Mouse (Mus musculus): ENCODE results near the gene Fhad1. TPM values are rescaled to one million over a fixed set of nuclear protein-coding genes. Genes with fewer than 3 reads are reported as not detected.
"Not testable (repeated sequence)": the region's sequence is repeated elsewhere in the genome, so short reads cannot be mapped to it uniquely, and the experiment has no call there.

The Fhad1 gene
- polyA plus RNA-seq, 1 experiment from 2014 or later, result 3.9 TPM

DNA sequence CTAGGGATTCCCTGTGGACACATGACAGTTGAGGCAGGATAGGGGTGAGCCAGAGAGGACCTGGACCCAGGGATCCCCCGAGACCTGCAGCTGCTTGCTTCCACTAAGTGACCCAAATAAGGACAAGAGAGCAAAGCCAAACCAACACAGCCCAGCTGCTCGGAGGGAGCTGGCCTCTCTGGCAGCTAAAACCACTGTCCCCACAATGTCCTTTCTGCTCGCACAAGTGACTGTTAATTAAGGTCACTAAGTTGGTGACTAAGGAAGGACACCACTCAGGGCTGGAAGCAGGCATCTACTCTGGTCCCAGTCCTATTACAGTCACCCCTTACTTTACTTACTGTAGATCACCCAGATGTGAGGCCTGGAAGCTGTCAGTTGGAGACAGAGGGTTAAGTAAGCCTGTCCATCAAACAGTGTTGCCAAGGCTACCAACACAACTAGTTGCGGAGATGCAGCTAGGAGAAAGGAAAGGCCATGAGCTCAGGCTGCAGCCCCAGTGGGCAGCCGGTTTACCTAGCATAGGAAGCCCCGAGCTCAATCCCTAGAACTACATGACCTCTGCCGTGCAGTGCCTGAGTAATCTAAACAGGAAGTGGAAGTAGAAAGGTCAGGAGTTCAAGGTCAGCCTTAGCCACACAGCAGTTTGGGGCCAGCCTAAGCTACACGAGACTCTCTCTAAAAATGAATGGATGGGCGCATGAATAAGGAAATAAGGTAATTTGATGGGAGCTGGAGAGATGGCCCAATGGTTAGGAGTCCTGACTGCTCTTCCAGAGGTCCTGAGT, 39.0 kb upstream of the Fhad1 start:
- Histone ChIP-seq H3K4me1 (replicated peaks) (peaks cover 61% of the 10 kb centered on the region), H3K4me3 (no peak overlapping the region), H3K27me3 (replicated peaks) (no peaks in the 10 kb centered on the region), H3K36me3 (no peaks in the 10 kb centered on the region; the same call in 1 of the 2 replicates), H3K4me2 (no peak overlapping the region), H3K27ac (ENCODE audit: poor library complexity, severe bottlenecking) (peak overlapping the region; percentile 67), H3K9ac (no peak overlapping the region), H3K9me3 (replicated peaks) (no peaks in the 10 kb centered on the region)
- 38% methylated on average over 9 of the region's 9 CpGs for WGBS
- no peak for ATAC-seq (ENCODE audit: insufficient number of reproducible peaks, low FRiP score)

DNA sequence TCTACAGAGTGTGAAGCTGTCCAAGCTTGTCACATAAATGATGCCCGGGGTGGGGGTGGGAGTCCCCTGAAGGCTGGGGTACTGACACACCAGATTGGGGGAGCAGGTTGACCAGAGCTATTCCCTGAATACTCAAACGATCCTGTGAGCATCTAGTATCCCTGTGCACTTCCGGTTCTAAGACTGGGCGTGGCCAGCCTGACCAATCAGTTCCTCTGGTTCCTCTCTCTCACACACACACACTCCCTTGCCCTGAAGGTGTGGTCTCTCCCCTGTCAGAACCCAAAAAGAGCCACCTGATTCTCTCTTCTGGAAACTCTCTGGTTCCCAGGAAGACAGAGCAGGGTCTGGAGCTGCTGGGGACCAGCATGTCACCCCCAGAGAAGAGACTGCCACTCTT, 38.4 kb upstream of the Fhad1 start:
- Histone ChIP-seq H3K4me3 (no peak overlapping the region), H3K4me1 (replicated peaks) (peaks cover 63% of the 10 kb centered on the region), H3K4me2 (no peak overlapping the region), H3K9me3 (replicated peaks) (no peaks in the 10 kb centered on the region), H3K9ac (no peak overlapping the region), H3K27me3 (replicated peaks) (no peaks in the 10 kb centered on the region), H3K36me3 (no peaks in the 10 kb centered on the region; the same call in 1 of the 2 replicates), H3K27ac (ENCODE audit: poor library complexity, severe bottlenecking) (peak overlapping the region; percentile 67)
- 49% methylated on average over 4 of the region's 4 CpGs for WGBS
- ATAC-seq (ENCODE audit: insufficient number of reproducible peaks, low FRiP score), result peak; percentile 33; the same call in 1 of the 2 replicates

- WGBS, result 35% methylated on average over 22 of the region's 22 CpGs
- Histone ChIP-seq H3K4me1 (replicated peaks) (peaks cover 61% of the 10 kb centered on the region), H3K4me3 (no peak overlapping the region), H3K4me2 (peak overlapping the region; percentile 29), H3K27ac (ENCODE audit: poor library complexity, severe bottlenecking) (peak overlapping the region; percentile 58), H3K27me3 (replicated peaks) (no peaks in the 10 kb centered on the region), H3K9me3 (replicated peaks) (no peaks in the 10 kb centered on the region), H3K36me3 (no peaks in the 10 kb centered on the region; the same call in 1 of the 2 replicates), H3K9ac (no peak overlapping the region)
- ATAC-seq (ENCODE audit: insufficient number of reproducible peaks, low FRiP score), result peak; percentile 46; the same call in 1 of the 2 replicates
These were observed 37.7 kb upstream of the Fhad1 start for GRCm38 (mm10) chr4:142052391-142053132.

GRCm38 (mm10) chr4:142051883-142052282, 37.0 kb upstream of the Fhad1 start:
- not testable (repeated sequence) for H3K27ac ChIP-seq (ENCODE audit: poor library complexity, severe bottlenecking); H3K36me3 ChIP-seq; H3K9ac ChIP-seq; H3K4me3 ChIP-seq; H3K9me3 ChIP-seq (replicated peaks); ATAC-seq (ENCODE audit: insufficient number of reproducible peaks, low FRiP score); H3K27me3 ChIP-seq (replicated peaks)
- WGBS, result 84% methylated on average over 6 of the region's 6 CpGs
- Histone ChIP-seq H3K4me2 (peak overlapping the region; percentile 29; the same call in 1 of the 2 replicates), H3K4me1 (replicated peaks) (peaks cover 55% of the 10 kb centered on the region)

DNA sequence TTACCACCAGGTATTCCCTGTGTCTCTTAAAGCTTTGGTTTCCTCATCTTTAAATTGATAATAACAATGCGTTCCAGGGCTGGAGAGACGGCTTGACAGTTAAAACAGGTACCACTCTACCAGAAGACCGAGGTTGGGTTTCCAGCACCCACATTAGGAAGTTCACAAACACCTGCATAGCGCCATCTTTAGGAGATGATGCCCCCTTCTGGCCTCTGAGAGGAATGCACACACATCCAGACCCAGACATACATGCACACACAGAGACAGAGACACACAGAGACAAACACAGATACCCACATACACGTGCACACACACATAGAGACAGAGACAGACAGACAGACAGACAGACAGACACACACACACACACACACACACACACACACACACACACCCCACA, 35.1 kb upstream of the Fhad1 start:
- H3K36me3 ChIP-seq, result no peaks in the 10 kb centered on the region
- no peak overlapping the region for H3K9ac ChIP-seq
- H3K4me2 ChIP-seq, result no peak overlapping the region
- H3K4me3 ChIP-seq, result no peak overlapping the region
- no peaks in the 10 kb centered on the region for H3K9me3 ChIP-seq (replicated peaks)
- H3K27me3 ChIP-seq (replicated peaks), result no peaks in the 10 kb centered on the region
- H3K4me1 ChIP-seq (replicated peaks), result peaks cover 55% of the 10 kb centered on the region
- no peak overlapping the region for H3K27ac ChIP-seq (ENCODE audit: poor library complexity, severe bottlenecking)
- ATAC-seq (ENCODE audit: insufficient number of reproducible peaks, low FRiP score), result no peak
- WGBS, result 91% methylated on average over 5 of the region's 5 CpGs

DNA sequence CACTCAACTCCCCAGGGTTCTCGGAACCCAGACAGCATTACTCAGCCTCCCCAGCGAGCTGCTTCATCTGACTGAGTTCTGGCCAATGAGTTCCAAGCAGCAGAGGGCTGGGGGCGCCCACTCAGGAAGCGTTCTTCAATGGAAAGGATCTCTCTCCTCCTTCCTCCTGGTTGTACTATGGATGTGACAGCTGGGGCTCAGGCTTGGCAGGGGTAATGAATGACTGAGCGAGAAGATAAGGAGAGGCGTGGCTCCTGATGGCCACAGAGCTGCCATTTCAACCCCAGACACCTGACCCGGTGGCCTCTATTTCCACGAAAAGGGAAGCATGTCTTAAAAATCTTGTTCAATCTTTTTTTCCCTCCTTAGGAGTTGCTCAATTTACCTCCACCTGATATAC, 33.5 kb upstream of the Fhad1 start:
- H3K4me1 ChIP-seq (replicated peaks), result peaks cover 54% of the 10 kb centered on the region

DNA sequence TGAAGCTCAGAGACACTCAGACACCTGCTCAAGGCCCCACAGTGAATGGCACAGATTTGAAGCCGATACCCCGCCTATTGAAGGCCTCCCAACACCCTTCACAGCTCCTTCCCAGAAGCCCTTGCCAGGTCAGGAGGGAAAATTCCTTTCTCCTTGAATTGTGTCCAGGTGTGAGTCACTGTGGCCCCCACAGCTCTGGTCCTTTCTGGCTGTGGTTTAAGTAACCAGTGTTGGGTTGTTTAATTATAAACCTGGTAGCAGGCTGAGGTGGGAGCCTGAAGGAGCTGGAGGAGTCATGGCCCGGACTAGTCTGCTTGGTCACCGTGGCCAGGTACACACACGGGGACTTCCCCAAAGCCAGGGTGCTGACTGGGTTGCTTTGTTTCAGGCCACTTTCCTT, 32.1 kb upstream of the Fhad1 start:
- H3K4me3 ChIP-seq, result no peak overlapping the region
- no peak for ATAC-seq (ENCODE audit: insufficient number of reproducible peaks, low FRiP score)
- H3K4me2 ChIP-seq, result no peak overlapping the region
- no peaks in the 10 kb centered on the region for H3K9me3 ChIP-seq (replicated peaks)
- H3K9ac ChIP-seq, result no peak overlapping the region
- peaks cover 53% of the 10 kb centered on the region for H3K4me1 ChIP-seq (replicated peaks)
- H3K27me3 ChIP-seq (replicated peaks), result no peaks in the 10 kb centered on the region
- 92% methylated on average over 5 of the region's 5 CpGs for WGBS
- no peak overlapping the region for H3K27ac ChIP-seq (ENCODE audit: poor library complexity, severe bottlenecking)
- no peaks in the 10 kb centered on the region for H3K36me3 ChIP-seq

More for the DNA sequence above, 33.5 kb upstream of the Fhad1 start:
- peak overlapping the region; percentile 6; the same call in 1 of the 2 replicates for H3K4me2 ChIP-seq
- no peaks in the 10 kb centered on the region for H3K27me3 ChIP-seq (replicated peaks)
- no peaks in the 10 kb centered on the region for H3K9me3 ChIP-seq (replicated peaks)
- ATAC-seq (ENCODE audit: insufficient number of reproducible peaks, low FRiP score), result no peak
- H3K4me3 ChIP-seq, result no peak overlapping the region
- no peak overlapping the region for H3K27ac ChIP-seq (ENCODE audit: poor library complexity, severe bottlenecking)
- 36% methylated on average over 8 of the region's 8 CpGs for WGBS
- 0 out of 2 replicates have a peak overlapping the region, but pooled peaks have one; percentile 16 for H3K9ac ChIP-seq
- H3K36me3 ChIP-seq, result no peaks in the 10 kb centered on the region

DNA sequence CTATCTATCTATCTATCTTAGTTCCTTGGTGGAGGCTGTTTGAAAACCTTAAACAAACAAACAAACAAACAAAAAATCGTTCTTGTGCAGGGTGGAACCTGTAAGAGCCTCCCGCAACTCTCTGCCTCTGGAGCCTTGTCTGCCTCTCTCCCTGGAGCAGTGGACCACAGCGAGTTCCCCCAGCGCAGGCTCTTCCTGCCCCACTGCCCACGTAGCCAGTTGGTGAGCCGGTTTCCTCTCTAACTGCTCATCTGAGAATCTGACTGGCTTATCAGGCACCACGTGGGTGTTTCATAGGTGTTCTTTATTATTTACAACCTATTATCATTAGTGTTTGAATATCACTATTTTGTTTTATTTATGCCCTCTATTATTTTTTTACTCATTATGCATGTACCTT, 31.6 kb upstream of the Fhad1 start:
- no peak for ATAC-seq (ENCODE audit: insufficient number of reproducible peaks, low FRiP score)
- Histone ChIP-seq H3K4me2 (no peak overlapping the region), H3K4me3 (no peak overlapping the region), H3K9me3 (replicated peaks) (no peaks in the 10 kb centered on the region), H3K9ac (no peak overlapping the region), H3K27me3 (replicated peaks) (no peaks in the 10 kb centered on the region), H3K4me1 (replicated peaks) (peaks cover 56% of the 10 kb centered on the region), H3K36me3 (no peaks in the 10 kb centered on the region), H3K27ac (ENCODE audit: poor library complexity, severe bottlenecking) (no peak overlapping the region)
- WGBS, result 76% methylated on average over 7 of the region's 7 CpGs

- no peak for ATAC-seq (ENCODE audit: insufficient number of reproducible peaks, low FRiP score)
- no peak overlapping the region for H3K9ac ChIP-seq
- H3K27me3 ChIP-seq (replicated peaks), result no peaks in the 10 kb centered on the region
- WGBS, result 68% methylated on average over 14 of the region's 14 CpGs
- no peaks in the 10 kb centered on the region for H3K36me3 ChIP-seq
- H3K27ac ChIP-seq (ENCODE audit: poor library complexity, severe bottlenecking), result no peak overlapping the region
- peaks cover 57% of the 10 kb centered on the region for H3K4me1 ChIP-seq (replicated peaks)
- H3K9me3 ChIP-seq (replicated peaks), result no peaks in the 10 kb centered on the region
- H3K4me2 ChIP-seq, result no peak overlapping the region
- H3K4me3 ChIP-seq, result no peak overlapping the region
These were observed 30.8 kb upstream of the Fhad1 start for GRCm38 (mm10) chr4:142045595-142046163.

DNA sequence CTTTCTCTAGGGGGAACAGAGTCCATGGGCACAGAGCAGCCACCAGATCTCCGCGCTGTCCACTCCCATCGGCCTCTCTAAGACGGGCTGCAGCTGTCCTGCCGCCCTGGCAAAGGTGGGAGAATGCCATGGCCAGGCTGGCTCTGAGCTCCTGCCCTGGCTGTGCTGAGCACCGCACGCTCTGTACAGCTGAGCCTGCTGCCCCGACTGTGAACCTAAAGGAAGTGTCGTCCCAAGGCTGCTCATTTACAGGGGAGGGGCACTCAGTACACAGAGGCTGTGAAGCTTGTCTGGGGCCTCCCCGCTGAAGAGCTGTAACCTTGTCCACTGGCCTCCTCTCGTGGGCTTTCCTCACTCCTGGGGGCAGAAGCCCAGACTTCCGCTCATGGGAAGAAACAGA, 29.6 kb upstream of the Fhad1 start:
- Histone ChIP-seq H3K4me1 (replicated peaks) (peaks cover 69% of the 10 kb centered on the region), H3K4me3 (no peak overlapping the region), H3K27ac (ENCODE audit: poor library complexity, severe bottlenecking) (peak overlapping the region; percentile 19), H3K36me3 (no peaks in the 10 kb centered on the region), H3K27me3 (replicated peaks) (no peaks in the 10 kb centered on the region), H3K9ac (peak overlapping the region; percentile 2; the same call in 1 of the 2 replicates), H3K4me2 (no peak overlapping the region), H3K9me3 (replicated peaks) (no peaks in the 10 kb centered on the region)
- 43% methylated on average over 12 of the region's 12 CpGs for WGBS
- peak; percentile 41; the same call in 1 of the 2 replicates for ATAC-seq (ENCODE audit: insufficient number of reproducible peaks, low FRiP score)

Measured in heart, embryonic 12.5 days (tissue).